Mouse (Mus musculus) CD4-positive helper T cell, adult 2 months (primary cell): ENCODE measurements around the gene Sult5a1.
"Not testable (repeated sequence)": the region's sequence is repeated elsewhere in the genome, so short reads cannot be mapped to it uniquely, and the experiment has no call there.

Experiments used
- DNase-seq: peaks from one replicate; pipeline ENCODE4 v3.0.0-alpha.2; 2012; ENCODE audit warnings: low read depth, missing footprints, low spot score

Sult5a1 gene

DNA sequence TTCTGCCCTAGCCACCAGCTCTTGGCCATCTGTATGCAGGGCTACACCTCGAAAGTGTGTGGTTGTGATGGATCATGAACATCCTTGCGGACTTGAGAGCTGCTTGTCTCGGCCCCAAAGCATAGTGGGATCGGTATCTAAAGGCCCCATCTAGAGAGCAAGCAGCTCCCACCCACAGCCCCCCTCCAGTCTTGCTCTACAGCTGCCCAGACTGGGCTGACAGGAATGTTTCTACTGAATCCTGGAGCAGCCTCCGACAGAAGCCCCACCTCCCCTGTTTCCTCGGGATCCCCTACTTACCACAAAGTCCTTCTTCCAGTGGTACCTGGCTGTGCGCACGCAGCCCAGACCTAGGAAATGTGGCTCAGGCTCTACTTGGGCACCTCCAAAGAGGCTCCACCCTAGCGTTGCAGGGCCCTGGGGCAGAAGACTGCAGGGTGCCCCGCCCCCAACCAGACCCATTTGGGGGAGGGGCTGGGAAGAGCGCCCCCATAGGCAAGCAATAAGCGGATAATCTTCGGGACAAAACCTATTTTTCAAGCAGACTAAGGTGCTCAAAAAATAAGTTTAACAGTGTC, at the start of gene Sult5a1:
TSS of gene Sult5a1 (minus strand) at position 428 of the 578 bp plus-strand sequence.
- no peak for DNase-seq

DNA sequence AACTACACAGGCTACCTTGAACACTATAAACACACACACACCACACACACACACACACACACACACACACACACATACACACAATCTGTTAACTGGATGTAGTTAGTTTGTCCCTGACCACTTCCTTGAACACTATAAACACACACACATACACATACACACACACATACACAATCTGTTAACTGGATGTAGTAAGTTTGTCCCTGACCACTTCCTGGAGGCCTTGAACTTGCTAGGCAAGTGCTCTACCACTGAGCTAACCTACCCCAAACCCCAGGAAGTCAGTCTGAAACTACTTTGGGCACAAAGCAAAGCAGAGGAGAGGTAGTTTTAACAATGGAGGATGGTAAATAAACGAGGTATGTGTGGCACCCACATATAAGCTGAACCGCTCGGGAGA, 45.5 kb upstream of the Sult5a1 start:
- DNase-seq: peak; percentile 72

DNA sequence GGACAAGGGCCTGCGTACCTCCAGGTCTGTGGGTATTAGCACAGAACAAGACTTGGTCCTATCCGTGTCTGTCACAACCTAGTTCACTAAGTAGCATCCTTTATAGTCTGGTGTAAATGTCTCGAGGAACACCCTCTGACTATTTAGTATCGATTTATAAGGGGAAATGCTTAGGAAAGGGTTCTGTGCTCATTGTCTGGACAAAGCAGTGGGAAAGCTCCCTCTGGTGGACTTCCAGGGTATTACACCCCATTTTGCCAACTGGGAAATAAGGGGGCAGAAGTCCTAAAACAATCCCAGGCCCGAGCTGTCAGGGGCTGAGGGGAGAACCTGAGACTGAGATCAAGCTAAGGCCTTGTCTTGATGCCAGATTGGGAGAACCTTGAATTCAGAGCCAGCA, 44.2 kb upstream of the Sult5a1 start:
- peak; percentile 66 for DNase-seq

- DNase-seq: no peak
Measured at GRCm38 (mm10) chr8:123199864-123200263, 41.7 kb upstream of the Sult5a1 start.

- DNase-seq: not testable (repeated sequence)
Measured at GRCm38 (mm10) chr8:123197016-123197415, 38.9 kb upstream of the Sult5a1 start.

GRCm38 (mm10) chr8:123193771-123194170, 35.7 kb upstream of the Sult5a1 start:
- DNase-seq: no peak

GRCm38 (mm10) chr8:123191908-123192307, 33.8 kb upstream of the Sult5a1 start:
- no peak for DNase-seq

DNA sequence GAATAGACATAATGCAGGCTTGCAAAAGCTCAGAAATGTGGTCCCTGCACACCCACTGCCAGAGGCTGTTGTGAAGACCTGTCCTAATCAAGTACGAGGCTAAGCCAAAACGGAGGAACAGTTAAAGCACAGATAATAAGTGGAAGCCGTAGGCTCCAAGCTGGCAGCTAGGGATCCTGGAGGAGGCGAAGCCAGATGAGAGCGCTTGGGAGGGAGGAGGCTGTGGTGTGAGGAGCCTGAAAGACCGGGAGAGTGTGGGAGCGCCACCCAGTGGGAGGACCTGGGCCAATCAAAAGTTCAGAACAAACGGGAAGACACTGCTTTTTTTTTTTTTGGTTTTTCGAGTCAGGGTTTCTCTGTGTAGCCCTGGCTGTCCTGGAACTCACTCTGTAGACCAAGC, 32.6 kb upstream of the Sult5a1 start:
- peak; percentile 63 for DNase-seq

DNA sequence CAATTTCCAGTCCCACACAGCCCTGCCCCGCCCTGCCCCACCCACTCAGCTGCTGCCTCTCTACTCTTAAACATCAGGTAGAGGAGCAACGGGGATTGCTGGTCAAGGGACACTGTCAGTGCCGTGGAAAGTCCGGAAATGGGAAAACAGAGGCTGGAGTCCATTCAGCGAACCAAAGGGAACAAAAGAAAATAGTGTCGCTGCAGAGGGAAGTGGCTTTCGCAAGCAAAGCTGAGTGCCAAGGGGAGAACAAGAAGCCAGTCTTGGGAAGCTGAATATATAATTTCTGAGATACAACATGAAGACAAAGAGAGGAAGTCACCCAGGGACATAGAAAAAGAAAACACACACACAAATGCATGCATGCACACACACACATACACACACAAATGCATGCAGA, 30.7 kb upstream of the Sult5a1 start:
- DNase-seq: no peak

DNA sequence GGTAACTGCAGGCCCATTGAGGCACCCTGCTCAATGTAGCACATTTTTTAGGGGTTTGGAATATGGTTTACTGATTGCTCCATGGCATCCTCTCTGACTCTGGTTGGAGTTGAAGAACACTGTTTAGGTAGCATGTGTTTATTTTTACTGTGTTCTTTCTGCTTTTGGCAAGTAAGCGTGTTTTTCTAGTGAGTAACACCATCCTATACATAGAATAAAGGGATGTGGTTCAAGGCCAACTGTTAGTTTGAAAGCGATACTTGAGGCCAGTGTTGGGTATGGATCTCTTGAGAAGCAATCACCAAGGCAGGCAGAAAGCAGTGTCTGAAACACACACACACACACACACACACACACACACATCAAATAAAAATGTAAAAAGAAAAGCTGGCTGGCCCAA, 29.9 kb upstream of the Sult5a1 start:
- no peak for DNase-seq

- DNase-seq: no peak
Measured at GRCm38 (mm10) chr8:123185566-123186409, 27.7 kb upstream of the Sult5a1 start, which contains the start of gene Dpep1. TSS of gene Dpep1 (plus strand) at chr8:123186242.

GRCm38 (mm10) chr8:123181391-123181790, 23.3 kb upstream of the Sult5a1 start:
- no peak for DNase-seq

DNA sequence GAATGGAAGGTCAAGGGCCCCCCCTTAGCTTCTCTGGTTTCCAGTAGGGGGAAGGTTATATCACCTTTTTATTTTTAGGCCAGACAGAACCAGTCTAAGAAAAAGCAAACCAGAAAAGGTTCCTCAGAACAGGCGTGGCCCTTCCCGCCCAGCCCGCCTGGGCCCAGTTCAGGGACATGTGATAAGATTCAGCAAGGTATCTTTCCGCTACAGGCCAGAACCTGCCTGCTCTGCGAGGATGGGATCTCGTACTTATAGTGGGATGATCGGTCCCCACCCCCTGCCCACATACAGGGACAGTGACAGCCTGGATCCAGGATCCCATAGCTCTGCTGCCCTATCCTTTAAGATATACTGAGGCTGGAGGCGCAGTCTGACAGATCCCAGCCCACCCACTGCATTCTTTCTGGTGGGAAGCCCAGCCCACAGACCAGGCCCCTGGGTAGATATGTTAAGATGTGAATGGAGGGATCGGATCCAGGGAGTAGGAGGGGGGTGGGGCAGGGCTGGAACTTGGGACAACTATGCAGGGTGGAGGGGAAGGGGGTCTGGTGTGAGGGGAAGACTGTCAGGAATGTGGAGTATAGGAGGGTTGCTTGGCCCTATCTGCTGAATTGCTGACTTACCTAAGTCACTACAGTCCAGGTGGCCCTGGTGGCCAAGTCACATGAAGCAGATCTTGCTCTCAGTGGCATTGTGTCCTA, 1.9 kb downstream of the Sult5a1 start:
- DNase-seq: no peak

- no peak for DNase-seq
Measured at GRCm38 (mm10) chr8:123155177-123155576, 2.9 kb downstream of the Sult5a1 start.

- DNase-seq: no peak
Measured at GRCm38 (mm10) chr8:123150737-123151171, 7.4 kb downstream of the Sult5a1 start.

DNA sequence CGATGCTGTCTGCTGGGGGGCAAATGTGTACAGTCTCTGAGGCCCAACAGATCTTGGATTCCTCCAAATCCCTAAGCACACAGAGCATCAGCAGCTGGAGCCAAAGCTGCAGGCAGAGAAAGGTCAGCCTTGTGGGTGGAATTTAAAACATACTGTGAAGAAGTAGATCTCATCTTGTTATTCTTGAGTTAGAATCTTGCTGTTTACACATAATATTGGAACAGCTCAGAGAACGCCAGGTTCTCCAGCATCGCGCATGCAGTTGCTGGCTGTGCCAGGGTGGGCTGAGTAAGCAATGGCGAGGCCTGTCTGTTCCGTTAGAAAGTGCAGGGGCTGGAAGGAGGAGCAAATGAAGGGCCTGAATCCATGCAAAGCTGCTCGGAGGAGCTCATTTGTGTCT, 11.7 kb downstream of the Sult5a1 start:
- no peak for DNase-seq

- DNase-seq: peak; percentile 49
Measured at GRCm38 (mm10) chr8:123145279-123145678, 12.8 kb downstream of the Sult5a1 start.

DNA sequence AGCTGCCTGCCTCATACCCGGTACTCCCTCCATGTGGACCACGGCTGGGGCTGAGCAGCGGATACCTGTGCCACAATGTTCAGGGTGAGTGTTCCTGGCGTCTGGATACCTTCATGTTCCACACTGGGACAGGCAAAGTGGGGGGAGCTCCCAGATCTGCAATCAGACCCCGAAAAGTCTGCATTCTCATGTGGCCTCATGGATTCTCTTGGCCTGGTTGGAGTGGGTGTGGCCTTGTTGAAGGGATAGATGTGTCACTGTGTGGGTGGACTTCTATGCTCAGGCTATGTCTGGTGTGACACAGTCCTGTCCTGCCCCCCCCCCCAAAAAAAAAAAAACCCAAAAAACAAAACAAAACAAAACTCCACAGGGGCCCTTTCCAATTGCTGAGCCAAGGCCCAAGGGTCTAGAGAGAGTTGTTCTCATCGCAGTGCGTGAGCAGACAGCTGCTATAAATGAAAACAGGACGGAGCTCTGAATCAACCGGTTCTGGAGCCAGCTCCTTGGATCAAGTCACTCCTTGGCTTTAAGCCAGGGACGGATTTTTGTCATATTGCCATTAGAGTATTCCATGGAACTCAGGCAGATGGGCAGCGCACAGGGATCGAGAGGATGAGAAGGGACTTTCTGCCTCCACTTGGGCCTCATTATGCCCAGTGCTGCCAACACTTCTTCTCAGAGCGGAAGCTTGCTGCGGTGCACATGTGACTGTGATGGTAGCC, 16.2 kb downstream of the Sult5a1 start:
- DNase-seq: no peak

DNA sequence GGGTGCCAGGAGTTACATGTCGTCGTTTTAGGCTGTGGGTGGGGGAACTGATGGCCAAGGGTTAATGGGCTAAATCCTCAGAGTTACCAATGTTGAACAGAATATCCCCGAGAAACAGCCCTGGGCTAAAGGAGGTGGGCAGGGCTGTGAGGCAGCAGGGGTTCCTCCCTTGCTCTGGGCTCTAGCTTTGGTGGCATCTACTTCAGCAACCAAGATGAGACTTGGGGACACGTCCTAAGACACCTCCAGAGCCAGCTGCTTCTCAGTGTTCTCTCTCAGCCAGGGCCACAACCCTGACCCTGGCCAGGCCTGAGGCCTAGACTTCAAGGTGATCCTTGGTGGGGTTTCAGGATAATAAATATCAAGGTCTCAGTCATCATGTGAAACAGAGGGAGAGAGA, 19.4 kb downstream of the Sult5a1 start:
- DNase-seq: no peak

- no peak for DNase-seq
Measured at GRCm38 (mm10) chr8:123137645-123138077, 20.5 kb downstream of the Sult5a1 start.

DNA sequence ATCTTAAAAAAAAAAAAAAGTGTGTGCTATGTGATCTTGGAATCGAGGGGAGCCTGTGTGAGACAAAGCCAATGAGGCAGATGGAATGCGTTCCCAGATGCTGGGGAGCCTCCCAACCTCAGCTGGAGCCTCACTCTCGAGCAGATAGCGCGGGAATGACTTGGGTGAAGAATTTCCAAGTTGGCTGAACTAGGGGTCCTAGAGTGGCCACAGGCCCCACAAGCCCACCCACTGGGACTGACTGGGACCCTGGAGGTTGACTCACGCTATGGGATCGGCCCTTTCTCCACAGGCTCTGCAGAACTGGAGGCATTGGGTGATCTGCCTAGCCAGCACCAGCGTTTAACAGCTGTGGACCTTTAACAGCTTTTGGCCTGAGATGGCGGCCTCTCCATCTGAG, 21.8 kb downstream of the Sult5a1 start:
- DNase-seq: no peak

DNA sequence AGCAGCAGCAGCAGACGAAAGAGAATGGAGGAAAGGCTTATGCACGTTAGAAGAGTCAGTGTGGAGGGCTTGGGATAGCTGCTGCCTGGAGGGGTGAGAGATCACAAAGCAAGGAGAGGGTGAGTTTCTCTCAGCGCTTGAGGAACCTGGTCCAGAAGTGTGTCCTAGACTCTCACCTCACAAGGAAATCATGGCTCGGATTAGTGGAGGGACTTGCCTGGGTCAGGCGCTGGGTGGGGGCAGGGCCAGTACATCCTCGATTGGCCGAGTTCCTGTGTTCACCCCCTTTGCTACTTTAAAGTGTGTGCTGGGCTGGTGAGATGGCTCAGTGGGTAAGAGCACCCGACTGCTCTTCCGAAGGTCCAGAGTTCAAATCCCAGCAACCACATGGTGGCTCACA, 22.3 kb downstream of the Sult5a1 start:
- DNase-seq: no peak
